Mouse (Mus musculus) testis, adult 2 months (tissue): ENCODE measurements at regions not wholly inside any gene's neighbourhood (a gene's known extent, or its start where the extent isn't known, plus 50 kb on each side); places are given as distances from the start of the nearest gene placed in this dataset.
A peak's percentile ranks its signal among the peaks of the same experiment; 100 is the strongest.

Experiments used
- H3K27ac ChIP-seq: fragments of 200-500 bp; 2 replicates; pipeline ENCODE4 v1.5.1; 2012; ENCODE audit warnings: low read depth, low read length; ENCODE audit not compliant: control insufficient read depth, insufficient read depth
- H3K27me3 ChIP-seq: fragments of 200-500 bp; 2 replicates; pipeline ENCODE4 v1.6.1; 2012; ENCODE audit warnings: mild to moderate bottlenecking, low read length, moderate library complexity; ENCODE audit not compliant: control insufficient read depth, insufficient read depth
- H3K36me3 ChIP-seq: fragments of 200-500 bp; 2 replicates; pipeline ENCODE4 v1.6.1; 2012; ENCODE audit warnings: mild to moderate bottlenecking, low read length; ENCODE audit not compliant: control insufficient read depth, insufficient read depth
- H3K4me1 ChIP-seq: fragments of 200-500 bp; 2 replicates; pipeline ENCODE4 v1.6.1; 2012; ENCODE audit warnings: low read length; ENCODE audit not compliant: control insufficient read depth, insufficient read depth
- H3K4me3 ChIP-seq: fragments of 200-500 bp; 2 replicates; pipeline ENCODE4 v1.5.1; 2012; ENCODE audit warnings: low read depth, mild to moderate bottlenecking, low read length, moderate library complexity, mixed read lengths; ENCODE audit not compliant: control insufficient read depth
- CTCF ChIP-seq: fragments of 200-500 bp; IDR thresholded peaks from 2 replicates; pipeline ENCODE4 v1.5.1; 2012; ENCODE audit warnings: low read depth, mild to moderate bottlenecking, inconsistent platforms, low read length, moderate library complexity; ENCODE audit not compliant: control insufficient read depth, insufficient read depth, insufficient replicate concordance
- POLR2A ChIP-seq: fragments of 200-500 bp; IDR thresholded peaks from 2 replicates; pipeline ENCODE4 v1.6.1; 2012; ENCODE audit warnings: low read depth, mild to moderate bottlenecking, inconsistent platforms, low read length, moderate library complexity; ENCODE audit not compliant: control insufficient read depth

GRCm38 (mm10) chr1:155006539-155007486 is 92.6 kb downstream of the Ier5 start:
- Histone ChIP-seq H3K27me3 (no peaks in the 10 kb centered on the region), H3K4me3 (no peak overlapping the region), H3K4me1 (no peaks in the 10 kb centered on the region), H3K27ac (no peak overlapping the region), H3K36me3 (no peaks in the 10 kb centered on the region)
- TF ChIP-seq POLR2A (no peak), CTCF (peak; percentile 97)

- no peak for TF ChIP-seq CTCF
- no peak for TF ChIP-seq POLR2A
Measured at GRCm38 (mm10) chr1:155006099-155006498, 93.3 kb downstream of the Ier5 start.

GRCm38 (mm10) chr1:155000301-155000700 is 99.1 kb downstream of the Ier5 start:
- no peak for TF ChIP-seq POLR2A
- no peak for TF ChIP-seq CTCF
- no peaks in the 10 kb centered on the region for H3K36me3 ChIP-seq
- no peaks in the 10 kb centered on the region for H3K27me3 ChIP-seq
- no peak overlapping the region for H3K4me3 ChIP-seq
- no peak overlapping the region for H3K27ac ChIP-seq
- H3K4me1 ChIP-seq = no peaks in the 10 kb centered on the region

More at GRCm38 (mm10) chr1:155006099-155006498, 93.3 kb downstream of the Ier5 start:
- H3K4me3 ChIP-seq = no peak overlapping the region
- H3K4me1 ChIP-seq = no peaks in the 10 kb centered on the region
- H3K27me3 ChIP-seq = no peaks in the 10 kb centered on the region
- no peaks in the 10 kb centered on the region for H3K36me3 ChIP-seq
- H3K27ac ChIP-seq = no peak overlapping the region

DNA sequence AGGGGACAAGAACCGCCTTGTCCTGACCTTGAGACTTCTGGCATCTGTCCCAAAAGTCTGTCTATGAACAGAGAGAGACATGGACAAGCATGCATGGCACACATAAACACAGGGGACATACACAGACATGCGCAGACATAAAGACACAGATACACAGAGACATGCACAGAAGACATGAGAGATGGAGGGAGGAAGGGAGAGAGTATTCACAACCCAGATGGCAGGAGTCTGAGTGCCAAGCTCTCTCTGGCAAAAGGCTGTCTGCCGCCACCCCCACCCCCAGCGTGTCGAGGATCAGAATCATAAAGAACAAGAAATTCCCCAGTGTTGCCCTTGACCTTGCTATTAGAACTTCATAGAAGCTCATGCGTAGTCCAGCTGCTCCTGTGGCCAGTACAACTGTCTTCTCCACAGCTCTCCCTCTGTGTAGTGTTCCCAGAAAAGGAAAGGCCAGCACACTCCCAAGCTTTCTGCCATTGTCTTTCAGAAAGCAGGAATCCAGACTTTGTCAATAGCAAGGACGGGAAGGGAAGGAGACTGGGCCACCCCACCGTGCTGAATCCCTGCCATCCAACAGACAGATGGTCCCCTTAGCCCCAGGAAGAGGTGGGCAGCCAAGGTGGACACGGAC is 99.8 kb downstream of the Ier5 start:
- H3K4me1 ChIP-seq = no peaks in the 10 kb centered on the region
- no peak overlapping the region for H3K27ac ChIP-seq
- H3K36me3 ChIP-seq = no peaks in the 10 kb centered on the region
- TF ChIP-seq POLR2A = no peak
- no peak for TF ChIP-seq CTCF
- no peaks in the 10 kb centered on the region for H3K27me3 ChIP-seq
- no peak overlapping the region for H3K4me3 ChIP-seq

DNA sequence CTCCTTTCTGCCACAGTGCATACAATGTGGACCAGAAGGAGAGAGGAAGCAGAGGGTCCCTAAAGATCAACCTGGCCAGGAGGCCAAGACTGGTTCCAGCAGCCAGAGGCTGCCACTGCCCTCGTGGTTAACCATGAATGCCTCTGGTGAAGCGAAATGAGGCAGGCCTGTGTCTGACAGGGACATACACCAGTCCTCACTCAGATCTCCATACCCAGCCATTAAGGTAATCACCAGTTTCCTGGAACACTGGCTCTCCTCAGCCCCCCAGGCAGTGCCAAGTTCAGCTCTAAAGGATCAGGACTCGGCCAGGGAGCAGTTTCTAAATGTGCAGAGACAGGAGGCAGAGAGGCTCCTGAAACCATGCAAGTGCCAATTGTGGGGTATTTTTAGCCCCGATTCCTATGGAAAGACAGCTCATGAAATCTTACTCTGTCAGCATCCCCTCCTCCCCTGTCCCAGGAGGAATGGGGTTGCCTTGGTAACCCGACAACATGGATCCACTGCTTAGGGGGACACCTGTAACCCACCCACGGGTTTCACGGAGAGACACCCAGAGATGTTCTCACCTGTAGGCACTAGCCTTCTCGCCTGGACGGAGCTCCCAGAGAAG is 103.6 kb downstream of the Ier5 start:
- no peaks in the 10 kb centered on the region for H3K4me1 ChIP-seq
- no peaks in the 10 kb centered on the region for H3K27me3 ChIP-seq
- no peak overlapping the region for H3K27ac ChIP-seq
- H3K4me3 ChIP-seq = no peak overlapping the region
- TF ChIP-seq CTCF = no peak
- no peak for TF ChIP-seq POLR2A
- H3K36me3 ChIP-seq = no peaks in the 10 kb centered on the region

GRCm38 (mm10) chr1:154993927-154994856 is 105.2 kb downstream of the Ier5 start:
- H3K36me3 ChIP-seq = no peaks in the 10 kb centered on the region
- H3K4me3 ChIP-seq = no peak overlapping the region
- TF ChIP-seq POLR2A (no peak), CTCF (no peak)
- H3K27ac ChIP-seq = no peak overlapping the region
- no peaks in the 10 kb centered on the region for H3K4me1 ChIP-seq
- no peaks in the 10 kb centered on the region for H3K27me3 ChIP-seq
